8 mouse cellular contexts compared by ENCODE assay signal in the genomic region with DNA sequence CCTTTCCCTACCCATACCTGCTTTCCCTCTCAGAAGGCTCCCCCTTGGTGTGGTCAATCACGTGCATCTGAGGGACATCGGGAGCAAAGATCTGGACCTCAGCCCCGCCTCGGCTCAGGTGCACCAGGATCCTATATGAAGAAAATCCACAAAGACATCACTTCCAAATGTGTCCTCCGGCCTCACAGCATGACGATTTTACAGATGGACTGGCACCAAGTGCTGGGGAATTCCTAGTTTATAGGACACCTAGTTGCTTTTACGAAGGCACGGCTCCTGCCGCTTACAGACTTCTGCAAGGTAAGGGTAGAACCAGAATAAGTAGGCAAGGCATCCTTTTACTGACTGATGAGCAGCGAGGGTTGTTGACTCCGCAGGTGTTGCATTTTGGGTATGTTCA. TPM values are rescaled to one million over a fixed set of nuclear protein-coding genes. Genes with fewer than 3 reads are reported as not detected.
A peak's percentile ranks its signal among the peaks of the same experiment; 100 is the strongest.
DNase-seq lines count a peak whose midpoint lies in the region; ATAC-seq and TF ChIP-seq lines count a peak whose summit lies in the region.

No protein-coding gene starts in this region.

- H3K9me3 ChIP-seq in heart, embryonic 14.5 days (ENCODE audit: control insufficient read depth, low read length): no peaks in the 10 kb centered on the region
- no peaks in the 10 kb centered on the region for H3K9me3 ChIP-seq in heart, postnatal 0 days (replicated peaks; ENCODE audit: control insufficient read depth, low read length)

- H3K27ac ChIP-seq in heart, embryonic 14.5 days (replicated peaks in 1 of 2; ENCODE audit: control insufficient read depth in 1 of 2, insufficient read depth in 1 of 2, low read depth in 2 of 2, low read length in 2 of 2): peak overlapping the region in 1 of 2 experiments; percentile 78; a peak in 1 of 4 replicates
- no peak overlapping the region for H3K27ac ChIP-seq in bone marrow, adult 2 months (ENCODE audit: control insufficient read depth, insufficient read depth, low read depth, low read length, poor library complexity)
- peak overlapping the region; percentile 86; the same call in 1 of the 2 replicates for H3K27ac ChIP-seq in heart, postnatal 0 days (ENCODE audit: low read depth)
- H3K27ac ChIP-seq in macrophage: 0 out of 2 replicates have a peak overlapping the region, but pooled peaks have one; percentile 39

- H3K27me3 ChIP-seq in heart, embryonic 14.5 days (ENCODE audit: control insufficient read depth, insufficient read depth, low read length): no peaks in the 10 kb centered on the region
- no peaks in the 10 kb centered on the region for H3K27me3 ChIP-seq in heart, postnatal 0 days (ENCODE audit: control insufficient read depth, insufficient read depth, low read length)

- H3K79me2 ChIP-seq in macrophage (ENCODE audit: inconsistent target): peaks cover 8% of the 10 kb centered on the region; the same call in 1 of the 2 replicates

- no peak for DNase-seq in heart, adult 8-10 months (ENCODE audit: low spot score)
- DNase-seq in heart, postnatal 0 days (ENCODE audit: low spot score): no peak
- no peak for DNase-seq in adrenal gland, postnatal 36 days
- no peak for DNase-seq in gastrocnemius, adult 18-20 months (ENCODE audit: low spot score)
- no peak for DNase-seq in right cerebral cortex, adult 18-20 months

- peaks cover 10% of the 10 kb centered on the region in 2 experiments for H3K4me1 ChIP-seq in heart, embryonic 14.5 days (ENCODE audit: control insufficient read depth in 2 of 2, insufficient read depth in 2 of 2, low read length in 2 of 2)
- H3K4me1 ChIP-seq in bone marrow, adult 2 months (ENCODE audit: control insufficient read depth, insufficient read depth, low read length): no peaks in the 10 kb centered on the region; the same call in 1 of the 2 replicates
- peaks cover 11% of the 10 kb centered on the region; the same call in 1 of the 2 replicates for H3K4me1 ChIP-seq in heart, postnatal 0 days (ENCODE audit: control insufficient read depth, insufficient read depth)

- TF ChIP-seq POLR2A in bone marrow, adult 2 months (IDR thresholded peaks at IDR 0.05; ENCODE audit: borderline replicate concordance, control insufficient read depth, low read depth, low read length): no peak

- peak overlapping the region; percentile 86 for H3K4me2 ChIP-seq in heart, embryonic 14.5 days (ENCODE audit: low read length)
- peak overlapping the region; percentile 87 for H3K4me2 ChIP-seq in heart, postnatal 0 days (ENCODE audit: low read depth, low read length)

- peaks cover 69% of the 10 kb centered on the region for H3K36me3 ChIP-seq in heart, embryonic 14.5 days (ENCODE audit: control insufficient read depth, insufficient read depth, low read length)
- H3K36me3 ChIP-seq in heart, postnatal 0 days (replicated peaks; ENCODE audit: control insufficient read depth, insufficient read depth, low read length): peaks cover 67% of the 10 kb centered on the region
- peaks cover 34% of the 10 kb centered on the region for H3K36me3 ChIP-seq in macrophage (ENCODE audit: inconsistent target)

- H3K9ac ChIP-seq in heart, embryonic 14.5 days (ENCODE audit: low read length): peak overlapping the region; percentile 88
- peak overlapping the region; percentile 79 for H3K9ac ChIP-seq in heart, postnatal 0 days (replicated peaks; ENCODE audit: low read depth, low read length)

- 83% methylated on average over 11 of the region's 11 CpGs for WGBS in heart, embryonic 14.5 days
- 82% methylated on average over 11 of the region's 11 CpGs for WGBS in bone marrow, adult 2 months
- 76% methylated on average over 11 of the region's 11 CpGs for WGBS in heart, postnatal 0 days
- WGBS in macrophage (ENCODE audit: missing documents): 80% methylated on average over 11 of the region's 11 CpGs

- TF ChIP-seq CTCF in bone marrow, adult 2 months (IDR thresholded peaks at IDR 0.05; ENCODE audit: control insufficient read depth, insufficient read depth, low read length): no peak
- no peak for TF ChIP-seq CTCF in heart, postnatal 0 days (IDR thresholded peaks at IDR 0.05; ENCODE audit: low read depth)

- peak overlapping the region; percentile 62 to 84 for H3K4me3 ChIP-seq in heart, embryonic 14.5 days (ENCODE audit: control insufficient read depth in 1 of 2, insufficient read depth in 1 of 2, low read depth in 1 of 2, low read length in 2 of 2)
- H3K4me3 ChIP-seq in bone marrow, adult 2 months (replicated peaks; ENCODE audit: control insufficient read depth, low read depth, low read length): peak overlapping the region; percentile 77
- H3K4me3 ChIP-seq in heart, postnatal 0 days (ENCODE audit: low read depth, low read length): peak overlapping the region; percentile 79
- peak overlapping the region; percentile 72 for H3K4me3 ChIP-seq in macrophage (ENCODE audit: inconsistent target)

- no peak for ATAC-seq in heart, embryonic 14.5 days (ENCODE audit: insufficient number of reproducible peaks, insufficient read depth, low FRiP score, low read depth)
- no peak for ATAC-seq in heart, postnatal 0 days (ENCODE audit: insufficient read depth, low read depth)

- TF ChIP-seq EP300 in heart, postnatal 0 days (IDR thresholded peaks at IDR 0.05; ENCODE audit: low read depth): no peak

RNA-seq across cellular contexts. Expression of a gene that starts 0.8 kb away (rescaled TPM):
- polyA plus RNA-seq in heart, embryonic 14.5 days (2014; fragmentation: Nextera tagmentation; extraction: Ambion mirVana): 24.2 and 36.2 TPM in 2 replicates
- total RNA-seq in heart, adult 8-10 months (2022): 100 to 1,000 TPM; 676 to 739 (median 714) TPM
- 25.3 and 31.3 TPM in 2 replicates for polyA plus RNA-seq in bone marrow, adult 2 months (2011; ENCODE audit: insufficient read depth, insufficient read length, low replicate concordance, missing spikeins)
- total RNA-seq in heart, postnatal 0 days (2014; rRNA removed; ENCODE audit: low replicate concordance): 438 and 442 TPM in 2 replicates
- polyA plus RNA-seq in heart, postnatal 0 days (2015; fragmentation: Nextera tagmentation; extraction: Ambion mirVana): 87.9 and 92.0 TPM in 2 replicates
- total RNA-seq in macrophage (2018; cell fraction: chromatin; rRNA removed): 10 to 100 TPM in 18 of 26 experiments, 1 to 10 TPM in 8; 4.3 to 35.5 (median 13.3) TPM
- total RNA-seq in macrophage (2018; cell fraction: cytosol; rRNA removed): 10 to 100 TPM; 20.5 to 40.4 (median 29.0) TPM
- 10 to 100 TPM in 20 of 26 experiments, 1 to 10 TPM in 6; 8.2 to 30.6 (median 14.0) TPM for total RNA-seq in macrophage (2018; cell fraction: nucleus; rRNA removed)
- 30.3 to 37.8 TPM (median 37.5 TPM) in 3 replicates for polyA plus RNA-seq in macrophage (2018)
- 100 to 1,000 TPM; 221 to 288 TPM for total RNA-seq in adrenal gland, postnatal 36 days (2021)
- total RNA-seq in gastrocnemius, adult 18-20 months (2021): 100 to 1,000 TPM; 258 to 262 TPM

RNA-seq across cellular contexts. Expression of a gene that starts 16.2 kb away (rescaled TPM):
- polyA plus RNA-seq in heart, embryonic 14.5 days (2014; fragmentation: Nextera tagmentation; extraction: Ambion mirVana): 8.4 and 8.6 TPM in 2 replicates
- total RNA-seq in heart, adult 8-10 months (2022): 10 to 100 TPM; 11.1 to 12.3 (median 11.6) TPM
- 7.2 and 13.9 TPM in 2 replicates for polyA plus RNA-seq in bone marrow, adult 2 months (2011; ENCODE audit: insufficient read depth, insufficient read length, low replicate concordance, missing spikeins)
- 11.5 and 12.1 TPM in 2 replicates for total RNA-seq in heart, postnatal 0 days (2014; rRNA removed; ENCODE audit: low replicate concordance)
- polyA plus RNA-seq in heart, postnatal 0 days (2015; fragmentation: Nextera tagmentation; extraction: Ambion mirVana): 6.2 and 6.9 TPM in 2 replicates
- 10 to 100 TPM in 7 of 26 experiments, 1 to 10 TPM in 19; 4.7 to 16.1 (median 8.9) TPM for total RNA-seq in macrophage (2018; cell fraction: chromatin; rRNA removed)
- total RNA-seq in macrophage (2018; cell fraction: cytosol; rRNA removed): 1 to 10 TPM; 4.1 to 9.0 (median 6.9) TPM
- 10 to 100 TPM in 4 of 26 experiments, 1 to 10 TPM in 22; 4.4 to 17.7 (median 7.3) TPM for total RNA-seq in macrophage (2018; cell fraction: nucleus; rRNA removed)
- 6.1 to 17.2 TPM (median 6.1 TPM) in 3 replicates for polyA plus RNA-seq in macrophage (2018)
- total RNA-seq in adrenal gland, postnatal 36 days (2021): 10 to 100 TPM; 17.9 to 22.8 TPM
- 10 to 100 TPM in 1 of 2 experiments, 1 to 10 TPM in 1; 9.5 to 10.7 TPM for total RNA-seq in gastrocnemius, adult 18-20 months (2021)
